Comparison of ENCODE assay signal across 10 mouse cellular contexts in genomic region chr2:102223355-102224128, GRCm38 (mm10). TPM values are rescaled to one million over a fixed set of nuclear protein-coding genes. Genes with fewer than 3 reads are reported as not detected.
DNase-seq lines count a peak whose midpoint lies in the region; ATAC-seq and TF ChIP-seq lines count a peak whose summit lies in the region.
"Had no signal": no experiment of that assay in that cellular context is flagged by ENCODE, and none has a peak within 500 bp of the region (broad histone marks: within the 10 kb centered on the region; RNA-seq: fewer than 3 reads in every experiment).

No protein-coding gene starts in this region.

- H3K27ac ChIP-seq in neural tube, embryonic 11.5 days (ENCODE audit: low read depth, low read length): no peak overlapping the region
- no peak overlapping the region for H3K27ac ChIP-seq in hindbrain, embryonic 11.5 days (ENCODE audit: low read depth, low read length)
- H3K27ac ChIP-seq in midbrain, embryonic 14.5 days (replicated peaks; ENCODE audit: low read depth, low read length): peak overlapping the region; percentile 78
- no peak overlapping the region for H3K27ac ChIP-seq in lung, postnatal 0 days (ENCODE audit: low read length)
- H3K27ac ChIP-seq: embryonic facial prominence, embryonic 10.5 days; liver, embryonic 12.5 days had no signal

- H3K4me2 ChIP-seq in neural tube, embryonic 11.5 days (ENCODE audit: low read depth): no peak overlapping the region
- H3K4me2 ChIP-seq in hindbrain, embryonic 11.5 days (replicated peaks; ENCODE audit: low read depth, low read length): no peak overlapping the region
- peak overlapping the region; percentile 25; the same call in 1 of the 2 replicates for H3K4me2 ChIP-seq in midbrain, embryonic 14.5 days (ENCODE audit: low read length)
- H3K4me2 ChIP-seq in lung, postnatal 0 days (replicated peaks; ENCODE audit: low read depth, low read length): no peak overlapping the region
- H3K4me2 ChIP-seq: liver, embryonic 12.5 days had no signal

- WGBS in neural tube, embryonic 11.5 days: 25% methylated on average over 11 of the region's 11 CpGs
- WGBS in hindbrain, embryonic 11.5 days: 14% methylated on average over 11 of the region's 11 CpGs
- WGBS in midbrain, embryonic 14.5 days: 1% methylated on average over 11 of the region's 11 CpGs
- 24% methylated on average over 11 of the region's 11 CpGs for WGBS in lung, postnatal 0 days

- TF ChIP-seq EP300 in lung, postnatal 0 days (IDR thresholded peaks at IDR 0.05): no peak

- ATAC-seq in neural tube, embryonic 11.5 days (ENCODE audit: insufficient read depth, low FRiP score, low TSS enrichment): peak; percentile 31; the same call in 1 of the 2 replicates
- ATAC-seq in hindbrain, embryonic 11.5 days (ENCODE audit: low FRiP score): no peak
- ATAC-seq in midbrain, embryonic 14.5 days (ENCODE audit: low FRiP score, low TSS enrichment): peak; percentile 57
- no peak for ATAC-seq in lung, postnatal 0 days
- ATAC-seq: liver, embryonic 12.5 days had no signal

- H3K4me1 ChIP-seq in neural tube, embryonic 11.5 days (ENCODE audit: control insufficient read depth, insufficient read depth, low read length): peaks cover 5% of the 10 kb centered on the region; the same call in 1 of the 2 replicates
- 0 out of 2 replicates have a peak, but pooled peaks cover 2% of the 10 kb centered on the region for H3K4me1 ChIP-seq in hindbrain, embryonic 11.5 days (replicated peaks; ENCODE audit: control insufficient read depth, insufficient read depth, low read length)
- H3K4me1 ChIP-seq in midbrain, embryonic 14.5 days (ENCODE audit: control insufficient read depth, insufficient read depth, low read length): peaks cover 20% of the 10 kb centered on the region
- H3K4me1 ChIP-seq in lung, postnatal 0 days (ENCODE audit: insufficient read depth, low read depth, low read length): no peaks in the 10 kb centered on the region
- H3K4me1 ChIP-seq: liver, embryonic 12.5 days had no signal

- H3K36me3 ChIP-seq in neural tube, embryonic 11.5 days (ENCODE audit: control insufficient read depth, insufficient read depth, low read length): no peaks in the 10 kb centered on the region
- no peaks in the 10 kb centered on the region for H3K36me3 ChIP-seq in hindbrain, embryonic 11.5 days (ENCODE audit: control insufficient read depth, insufficient read depth, low read length)
- no peaks in the 10 kb centered on the region for H3K36me3 ChIP-seq in midbrain, embryonic 14.5 days (ENCODE audit: control insufficient read depth, insufficient read depth, low read length)
- no peaks in the 10 kb centered on the region for H3K36me3 ChIP-seq in lung, postnatal 0 days (ENCODE audit: insufficient read depth, low read length)
- H3K36me3 ChIP-seq: embryonic facial prominence, embryonic 10.5 days; liver, embryonic 12.5 days had no signal

- no peak overlapping the region for H3K9ac ChIP-seq in neural tube, embryonic 11.5 days (ENCODE audit: low read length)
- 0 out of 2 replicates have a peak overlapping the region, but pooled peaks have one; percentile 17 for H3K9ac ChIP-seq in hindbrain, embryonic 11.5 days (ENCODE audit: low read depth, low read length)
- peak overlapping the region; percentile 20; the same call in 1 of the 2 replicates for H3K9ac ChIP-seq in midbrain, embryonic 14.5 days (replicated peaks; ENCODE audit: low read length)
- no peak overlapping the region for H3K9ac ChIP-seq in lung, postnatal 0 days (replicated peaks; ENCODE audit: low read depth)
- H3K9ac ChIP-seq: liver, embryonic 12.5 days had no signal

- DNase-seq in neural tube, embryonic 11.5 days (ENCODE audit: low spot score): peak; percentile 29
- no peak for DNase-seq in neural tube, embryonic 10.5 days (ENCODE audit: extremely low spot score, low spot score)
- DNase-seq in hindbrain, embryonic 11.5 days (ENCODE audit: low spot score): peak; percentile 28
- DNase-seq in midbrain, embryonic 14.5 days: peak; percentile 61
- DNase-seq in spleen, adult 12 weeks (ENCODE audit: low spot score): no peak
- DNase-seq in thymus, postnatal 4 days: no peak
- DNase-seq in lung, postnatal 0 days (ENCODE audit: low spot score): no peak
- DNase-seq: kidney, postnatal 14 days had no signal

- TF ChIP-seq CTCF in lung, postnatal 0 days (IDR thresholded peaks at IDR 0.05): no peak

- no peaks in the 10 kb centered on the region for H3K9me3 ChIP-seq in neural tube, embryonic 11.5 days (ENCODE audit: control insufficient read depth, low read length)
- no peaks in the 10 kb centered on the region for H3K9me3 ChIP-seq in hindbrain, embryonic 11.5 days (ENCODE audit: control insufficient read depth, low read length)
- no peaks in the 10 kb centered on the region for H3K9me3 ChIP-seq in midbrain, embryonic 14.5 days (ENCODE audit: control insufficient read depth, low read length)
- no peaks in the 10 kb centered on the region for H3K9me3 ChIP-seq in lung, postnatal 0 days (ENCODE audit: low read length)
- H3K9me3 ChIP-seq: embryonic facial prominence, embryonic 10.5 days; liver, embryonic 12.5 days had no signal

- no peak overlapping the region for H3K4me3 ChIP-seq in neural tube, embryonic 11.5 days (ENCODE audit: low read depth, low read length)
- no peak overlapping the region for H3K4me3 ChIP-seq in hindbrain, embryonic 11.5 days (ENCODE audit: low read depth, low read length)
- no peak overlapping the region for H3K4me3 ChIP-seq in midbrain, embryonic 14.5 days (replicated peaks; ENCODE audit: low read depth, low read length)
- H3K4me3 ChIP-seq in lung, postnatal 0 days (ENCODE audit: low read depth, low read length): no peak overlapping the region
- H3K4me3 ChIP-seq: embryonic facial prominence, embryonic 10.5 days; liver, embryonic 12.5 days had no signal

- no peaks in the 10 kb centered on the region for H3K27me3 ChIP-seq in neural tube, embryonic 11.5 days (ENCODE audit: control insufficient read depth, insufficient read depth, low read length)
- no peaks in the 10 kb centered on the region for H3K27me3 ChIP-seq in hindbrain, embryonic 11.5 days (ENCODE audit: control insufficient read depth, insufficient read depth, low read length)
- H3K27me3 ChIP-seq in midbrain, embryonic 14.5 days (ENCODE audit: control insufficient read depth, insufficient read depth, low read length): no peaks in the 10 kb centered on the region
- H3K27me3 ChIP-seq in lung, postnatal 0 days (replicated peaks; ENCODE audit: insufficient read depth, low read length): no peaks in the 10 kb centered on the region
- H3K27me3 ChIP-seq: liver, embryonic 12.5 days had no signal

RNA-seq across cellular contexts. Expression of gene Ldlrad3, which starts 37.4 kb away (rescaled TPM):
- polyA plus RNA-seq in neural tube, embryonic 11.5 days (2014; fragmentation: Nextera tagmentation; extraction: Ambion mirVana): 56.2 and 64.9 TPM in 2 replicates
- 48.7 and 50.9 TPM in 2 replicates for polyA plus RNA-seq in hindbrain, embryonic 11.5 days (2014; fragmentation: Nextera tagmentation; extraction: Ambion mirVana)
- 17.9 and 34.0 TPM in 2 replicates for polyA plus RNA-seq in midbrain, embryonic 14.5 days (2014; fragmentation: Nextera tagmentation; extraction: Ambion mirVana)
- 14.6 and 16.3 TPM in 2 replicates for polyA plus RNA-seq in lung, postnatal 0 days (2015; fragmentation: Nextera tagmentation; extraction: Ambion mirVana)

Comparison
In these comparisons a context has a peak if more than half of its experiments do, and no peak if none do; other contexts are left out.
1. DNase-seq: peak in neural tube, embryonic 11.5 days (single experiment), hindbrain, embryonic 11.5 days (single experiment) and midbrain, embryonic 14.5 days (single experiment); none in neural tube, embryonic 10.5 days (single experiment), spleen, adult 12 weeks (single experiment), thymus, postnatal 4 days (single experiment) and lung, postnatal 0 days (single experiment).
2. ATAC-seq: peak in neural tube, embryonic 11.5 days (single experiment) and midbrain, embryonic 14.5 days (single experiment); none in hindbrain, embryonic 11.5 days (single experiment) and lung, postnatal 0 days (single experiment).
3. H3K9ac ChIP-seq: peak in hindbrain, embryonic 11.5 days (single experiment) and midbrain, embryonic 14.5 days (single experiment); none in neural tube, embryonic 11.5 days (single experiment) and lung, postnatal 0 days (single experiment).